Mouse (Mus musculus) lung, adult 10 weeks (tissue): Measurements from ENCODE around the gene Tex48. TPM values are rescaled to one million over a fixed set of nuclear protein-coding genes. Genes with fewer than 3 reads are reported as not detected.

Experiments
- polyA plus RNA-seq: library from polyadenylated mRNA; stranded (reverse); fragments of 350-450 nt; fragmentation: Illumina TruSeq; extraction: RNeasy Lipid Tissue Mini Kit (QIAGEN cat#74804); gene quantifications from one replicate; pipeline ENCODE4 v1.2.3, GENCODE M21; 2014; ENCODE audit warnings: low read depth, low replicate concordance; ENCODE audit not compliant: insufficient read depth

Tex48 gene
- polyA plus RNA-seq: not detected

GRCm38 (mm10) chr4:63622378-63622835 is at the start of gene Tex48:
Tex48 (minus strand) TSS chr4:63622428.

DNA sequence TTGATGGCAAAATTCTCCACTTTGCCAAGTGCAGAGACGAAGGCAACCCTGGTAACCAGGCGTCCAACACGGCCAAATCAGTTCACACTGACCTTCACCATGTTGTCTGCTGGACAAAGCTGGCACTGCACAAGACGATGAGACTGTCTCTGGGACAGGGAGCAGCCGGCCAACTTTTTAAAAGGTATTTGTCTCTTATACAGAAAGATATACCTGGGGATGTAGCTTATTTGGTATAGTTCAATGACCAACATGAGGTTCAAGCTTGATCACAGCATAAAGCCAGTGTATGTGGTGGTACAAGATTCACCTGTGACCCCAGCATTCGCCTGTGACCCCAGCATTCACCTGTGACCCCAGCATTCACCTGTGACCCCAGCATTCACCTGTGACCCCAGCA is 41.1 kb upstream of the Tex48 start, which contains the start of gene Gm11214:
Gene Gm11214, minus strand, starts transcription at position 101 of the 400 bp plus-strand sequence.

GRCm38 (mm10) chr4:63604945-63605344 is 17.3 kb downstream of the Tex48 start, which contains the start of gene Gm11213:
Gm11213 (minus strand) TSS chr4:63605261.

DNA sequence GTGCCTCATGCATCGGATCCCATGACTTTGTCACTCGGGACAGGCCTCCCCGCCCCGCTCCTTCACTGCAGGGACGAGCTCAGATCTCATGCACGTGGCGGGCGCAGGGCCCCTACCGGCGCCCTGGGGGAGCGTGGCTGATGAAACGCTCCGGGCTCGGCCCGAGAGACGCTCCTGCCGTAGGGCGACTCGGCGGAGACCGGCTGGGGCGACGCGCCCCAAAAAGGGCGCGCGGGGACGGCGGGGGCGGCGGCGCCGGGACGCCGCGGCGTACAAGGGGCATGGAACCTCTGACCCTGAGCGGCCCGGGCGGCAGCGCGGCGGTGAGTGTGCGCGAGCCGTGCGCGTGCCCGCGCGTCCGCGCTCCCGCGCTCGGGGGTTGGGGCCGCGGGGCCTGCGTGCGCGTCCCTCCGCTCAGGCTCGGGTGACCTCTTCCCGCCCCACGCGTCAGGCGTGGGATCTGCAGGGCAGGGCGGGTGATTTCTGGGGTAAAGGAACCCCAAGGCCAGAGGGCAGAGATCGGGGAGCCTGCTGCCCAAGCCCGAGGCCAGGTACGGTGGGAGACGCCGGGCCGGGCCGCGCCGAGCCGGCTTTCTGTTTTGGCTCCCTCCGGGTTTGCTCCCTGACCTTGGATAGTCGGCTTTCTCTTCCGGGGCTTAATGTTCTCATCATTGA is 63.7 kb downstream of the Tex48 start, which contains the start of gene Tmem268:
Gene Tmem268, plus strand, starts transcription at position 375 of the 675 bp plus-strand sequence.

Other genes starting within 250 kb of the Tex48 start
- 11.0 TPM for gene Akna, start 219.1 kb downstream of the Tex48 start, polyA plus RNA-seq
- gene Whrn, start 126.4 kb downstream of the Tex48 start, polyA plus RNA-seq: 1.6 TPM
- 276 TPM for gene Atp6v1g1, start 77.7 kb downstream of the Tex48 start, polyA plus RNA-seq
- 5.9 TPM for gene Tmem268, start 63.6 kb downstream of the Tex48 start, polyA plus RNA-seq
- gene Gm11213, start 17.2 kb downstream of the Tex48 start, polyA plus RNA-seq: not detected
- not detected for gene Gm11214, start 41.0 kb upstream of the Tex48 start, polyA plus RNA-seq
- 0.19 TPM for gene Tnfsf15, start 122.7 kb upstream of the Tex48 start, polyA plus RNA-seq
- 0.60 TPM for gene Tnfsf8, start 238.9 kb upstream of the Tex48 start, polyA plus RNA-seq